Mouse (Mus musculus) layer of hippocampus, postnatal 14 days (tissue): ENCODE measurements around the gene Uggt2. TPM values are rescaled to one million over a fixed set of nuclear protein-coding genes. Genes with fewer than 3 reads are reported as not detected.

Experiments used
- DNase-seq, 2 experiments: peaks; one replicate each; pipeline ENCODE4 v3.0.0; 2021 to 2022; ENCODE audit warnings: low spot score in 2 of 2, mixed read lengths in 1 of 2
- total RNA-seq, 2 experiments: library from RNA; stranded (reverse); gene quantifications; 2 replicates each; pipeline ENCODE4 v1.2.3; 2021

Uggt2 gene
- total RNA-seq, 2 experiments from 2014 or later: 26.8 to 32.6 TPM

GRCm38 (mm10) chr14:119037755-119038154 is 61.5 kb downstream of the Uggt2 start:
- no peak for DNase-seq

- DNase-seq: no peak
Observed at GRCm38 (mm10) chr14:119037076-119037683, 62.0 kb downstream of the Uggt2 start.

- no peak for DNase-seq
Observed at GRCm38 (mm10) chr14:119027675-119028253, 71.5 kb downstream of the Uggt2 start.

- peak; percentile 37 to 54 for DNase-seq
Observed at GRCm38 (mm10) chr14:119027130-119027529, 72.1 kb downstream of the Uggt2 start.

- no peak for DNase-seq
Observed at GRCm38 (mm10) chr14:119025889-119026288, 73.3 kb downstream of the Uggt2 start.

- no peak for DNase-seq
Observed at GRCm38 (mm10) chr14:119013549-119013948, 85.7 kb downstream of the Uggt2 start.

- peak; percentile 54 to 76 for DNase-seq
Observed at GRCm38 (mm10) chr14:119012607-119013431, 86.4 kb downstream of the Uggt2 start.

- no peak for DNase-seq
Observed at GRCm38 (mm10) chr14:119009531-119009930, 89.7 kb downstream of the Uggt2 start.

GRCm38 (mm10) chr14:119008031-119008590 is 91.1 kb downstream of the Uggt2 start:
- no peak for DNase-seq

GRCm38 (mm10) chr14:119007103-119007951 is 91.9 kb downstream of the Uggt2 start:
- DNase-seq: peak; percentile 93 to 98

GRCm38 (mm10) chr14:119006441-119007102 is 92.7 kb downstream of the Uggt2 start:
- DNase-seq: peak in 1 of 2 experiments; percentile 21

- DNase-seq: no peak
Observed at GRCm38 (mm10) chr14:119005834-119006233, 93.4 kb downstream of the Uggt2 start.

- DNase-seq: no peak
Observed at GRCm38 (mm10) chr14:119003320-119003719, 95.9 kb downstream of the Uggt2 start.

- DNase-seq: no peak
Observed at GRCm38 (mm10) chr14:118995226-118995925, 103.9 kb downstream of the Uggt2 start.

- DNase-seq: no peak
Observed at GRCm38 (mm10) chr14:118987523-118988496, 111.4 kb downstream of the Uggt2 start.

- DNase-seq: peak; percentile 61 to 74
Observed at GRCm38 (mm10) chr14:118986653-118987522, 112.3 kb downstream of the Uggt2 start.

- DNase-seq: no peak
Observed at GRCm38 (mm10) chr14:118984161-118984560, 115.1 kb downstream of the Uggt2 start.
